Mouse (Mus musculus) gonadal fat pad, adult 2 months (tissue): ENCODE data around the gene Cnot6l. TPM values are rescaled to one million over a fixed set of nuclear protein-coding genes. Genes with fewer than 3 reads are reported as not detected.

Source experiments
- polyA plus RNA-seq: library from polyadenylated mRNA; depleted of rRNA; stranded (reverse); fragments of >200 nt; gene quantifications from 2 replicates; pipeline ENCODE4 v1.2.3, GENCODE M21; 2012; rRNA removed

The Cnot6l gene
- polyA plus RNA-seq, 1 experiment: 10.3 TPM

Other genes with a start within 250 kb of the Cnot6l start
- 0.22 and 0.24 TPM in 2 replicates for gene Cxcl13, start 207.2 kb downstream of the Cnot6l start, polyA plus RNA-seq
- gene Mrpl1, start 45.3 kb upstream of the Cnot6l start, polyA plus RNA-seq: 3.5 and 3.8 TPM in 2 replicates
- gene Fras1, start 209.8 kb upstream of the Cnot6l start, polyA plus RNA-seq: 1.7 and 2.2 TPM in 2 replicates